Mouse (Mus musculus): ENCODE measurements around the gene Skida1. TPM values are rescaled to one million over a fixed set of nuclear protein-coding genes. Genes with fewer than 3 reads are reported as not detected.

Skida1 gene
- total and polyA plus RNA-seq, 2 experiments from 2014 or later = 4.4 to 14.1 TPM

- DNase-seq (ENCODE audit: low spot score) = peak; percentile 69
- no peaks in the 10 kb centered on the region for H3K9me3 ChIP-seq (ENCODE audit: low read length)
- H3K9ac ChIP-seq (replicated peaks; ENCODE audit: low read length) = peak overlapping the region; percentile 52
- ATAC-seq = peak; percentile 71
- H3K4me2 ChIP-seq (ENCODE audit: low read depth, low read length) = peak overlapping the region; percentile 84
- H3K27ac ChIP-seq = peak overlapping the region; percentile 85; the same call in 1 of the 2 replicates
- H3K4me1 ChIP-seq (ENCODE audit: insufficient read depth, low read length) = peaks cover 25% of the 10 kb centered on the region
- TF ChIP-seq CTCF (IDR thresholded peaks at IDR 0.05; ENCODE audit: low read depth) = no peak
- H3K36me3 ChIP-seq (ENCODE audit: insufficient read depth, low read length) = no peaks in the 10 kb centered on the region
- H3K27me3 ChIP-seq (ENCODE audit: insufficient read depth, low read length) = no peaks in the 10 kb centered on the region
- WGBS = 11% methylated on average over 46 of the region's 46 CpGs
- H3K4me3 ChIP-seq (ENCODE audit: low read length) = peak overlapping the region; percentile 27
Measured at GRCm38 (mm10) chr2:18039566-18040290, 9.1 kb downstream of the Skida1 start.

DNA sequence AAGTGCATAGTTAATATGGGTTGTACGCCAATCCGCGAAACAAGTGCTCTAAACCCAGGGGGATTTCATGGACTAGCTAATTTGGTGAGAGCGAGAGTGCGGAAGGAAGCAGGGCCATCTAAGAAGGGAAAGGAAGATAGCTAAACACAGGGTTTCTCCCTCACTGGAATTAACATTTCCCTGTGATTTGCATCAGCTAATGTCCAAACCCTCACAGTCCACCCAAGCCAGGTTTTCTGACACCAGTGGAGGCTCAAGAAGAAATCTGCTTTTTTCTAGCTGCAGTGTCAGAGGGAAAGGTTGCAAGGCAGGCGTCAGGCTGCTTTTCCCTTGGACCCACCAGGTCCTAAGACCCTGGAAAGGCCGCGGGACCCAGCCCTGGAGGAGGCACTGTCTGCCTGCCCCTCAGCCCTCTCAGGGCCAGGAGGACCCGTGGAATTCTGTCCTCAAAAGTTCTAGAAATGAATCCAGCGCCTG, 9.9 kb downstream of the Skida1 start:
- Histone ChIP-seq H3K9ac (replicated peaks; ENCODE audit: low read length) (peak overlapping the region; percentile 52), H3K4me1 (ENCODE audit: insufficient read depth, low read length) (peaks cover 25% of the 10 kb centered on the region), H3K4me2 (ENCODE audit: low read depth, low read length) (peak overlapping the region; percentile 84), H3K27ac (peak overlapping the region; percentile 85; the same call in 1 of the 2 replicates), H3K4me3 (ENCODE audit: low read length) (peak overlapping the region; percentile 27; the same call in 1 of the 2 replicates), H3K9me3 (ENCODE audit: low read length) (no peaks in the 10 kb centered on the region), H3K27me3 (ENCODE audit: insufficient read depth, low read length) (no peaks in the 10 kb centered on the region), H3K36me3 (ENCODE audit: insufficient read depth, low read length) (no peaks in the 10 kb centered on the region)
- no peak for TF ChIP-seq CTCF (IDR thresholded peaks at IDR 0.05; ENCODE audit: low read depth)
- ATAC-seq = no peak
- 47% methylated on average over 10 of the region's 10 CpGs for WGBS
- peak; percentile 46 for DNase-seq (ENCODE audit: low spot score)

- DNase-seq (ENCODE audit: low spot score) (no peak), ATAC-seq (no peak)
- Histone ChIP-seq H3K9me3 (ENCODE audit: low read length) (no peaks in the 10 kb centered on the region), H3K27me3 (ENCODE audit: insufficient read depth, low read length) (no peaks in the 10 kb centered on the region), H3K36me3 (ENCODE audit: insufficient read depth, low read length) (no peaks in the 10 kb centered on the region), H3K4me1 (ENCODE audit: insufficient read depth, low read length) (peaks cover 25% of the 10 kb centered on the region), H3K27ac (no peak overlapping the region), H3K9ac (replicated peaks; ENCODE audit: low read length) (no peak overlapping the region), H3K4me3 (ENCODE audit: low read length) (no peak overlapping the region), H3K4me2 (ENCODE audit: low read depth, low read length) (no peak overlapping the region)
- 56% methylated on average over 3 of the region's 3 CpGs for WGBS
- TF ChIP-seq CTCF (IDR thresholded peaks at IDR 0.05; ENCODE audit: low read depth) = no peak
Measured at GRCm38 (mm10) chr2:18038141-18038752, 10.6 kb downstream of the Skida1 start.

DNA sequence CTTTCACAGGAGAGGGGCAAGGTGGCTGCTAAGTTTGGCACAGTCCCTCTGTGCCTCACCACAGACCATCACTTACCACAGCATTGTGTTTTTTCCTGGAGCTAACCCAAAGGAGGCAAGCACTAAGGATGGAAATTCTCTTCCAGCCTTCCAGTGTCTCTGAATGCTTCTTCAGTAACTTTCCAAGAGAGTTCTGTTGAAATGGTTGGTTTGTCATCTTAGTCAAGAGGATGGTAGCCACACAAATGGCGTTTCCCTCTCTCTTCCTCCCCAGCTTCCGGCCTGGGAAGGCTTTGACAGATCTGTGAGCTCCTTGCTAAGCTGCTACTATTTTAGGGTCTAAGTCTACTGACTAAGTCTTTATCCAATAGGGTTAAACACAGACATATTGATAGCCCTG, 11.4 kb downstream of the Skida1 start, which contains the start of gene A930004D18Rik:
Gene A930004D18Rik (minus strand): TSS at position 247 of the 400 bp plus-strand sequence.
- no peak within 1 kb of the TSS for H3K4me2 ChIP-seq (ENCODE audit: low read depth, low read length)
- no peak within 1 kb of the TSS for H3K4me3 ChIP-seq (ENCODE audit: low read length)
- H3K27ac ChIP-seq = no peak within 1 kb of the TSS
- TF ChIP-seq CTCF (IDR thresholded peaks at IDR 0.05; ENCODE audit: low read depth) = no peak
- no peaks in the 10 kb centered on the region for H3K27me3 ChIP-seq (ENCODE audit: insufficient read depth, low read length)
- H3K9me3 ChIP-seq (ENCODE audit: low read length) = no peaks in the 10 kb centered on the region
- H3K4me1 ChIP-seq (ENCODE audit: insufficient read depth, low read length) = peaks cover 19% of the 10 kb centered on the region
- WGBS = 88% methylated on average over 2 of the region's 2 CpGs
- ATAC-seq = no peak
- no peak within 1 kb of the TSS for H3K9ac ChIP-seq (replicated peaks; ENCODE audit: low read length)
- no peak for DNase-seq (ENCODE audit: low spot score)
- H3K36me3 ChIP-seq (ENCODE audit: insufficient read depth, low read length) = no peaks in the 10 kb centered on the region

GRCm38 (mm10) chr2:18034371-18035250, 14.2 kb downstream of the Skida1 start:
- no peaks in the 10 kb centered on the region for H3K36me3 ChIP-seq (ENCODE audit: insufficient read depth, low read length)
- WGBS = 69% methylated on average over 10 of the region's 10 CpGs
- DNase-seq (ENCODE audit: low spot score) = no peak
- H3K4me2 ChIP-seq (ENCODE audit: low read depth, low read length) = no peak overlapping the region
- no peak overlapping the region for H3K4me3 ChIP-seq (ENCODE audit: low read length)
- H3K4me1 ChIP-seq (ENCODE audit: insufficient read depth, low read length) = peaks cover 11% of the 10 kb centered on the region
- no peak for TF ChIP-seq CTCF (IDR thresholded peaks at IDR 0.05; ENCODE audit: low read depth)
- H3K27me3 ChIP-seq (ENCODE audit: insufficient read depth, low read length) = no peaks in the 10 kb centered on the region
- no peak overlapping the region for H3K27ac ChIP-seq
- no peak for ATAC-seq
- H3K9me3 ChIP-seq (ENCODE audit: low read length) = no peaks in the 10 kb centered on the region
- H3K9ac ChIP-seq (replicated peaks; ENCODE audit: low read length) = no peak overlapping the region
